Mouse (Mus musculus): Measurements from ENCODE around the gene Shroom3.

DNA sequence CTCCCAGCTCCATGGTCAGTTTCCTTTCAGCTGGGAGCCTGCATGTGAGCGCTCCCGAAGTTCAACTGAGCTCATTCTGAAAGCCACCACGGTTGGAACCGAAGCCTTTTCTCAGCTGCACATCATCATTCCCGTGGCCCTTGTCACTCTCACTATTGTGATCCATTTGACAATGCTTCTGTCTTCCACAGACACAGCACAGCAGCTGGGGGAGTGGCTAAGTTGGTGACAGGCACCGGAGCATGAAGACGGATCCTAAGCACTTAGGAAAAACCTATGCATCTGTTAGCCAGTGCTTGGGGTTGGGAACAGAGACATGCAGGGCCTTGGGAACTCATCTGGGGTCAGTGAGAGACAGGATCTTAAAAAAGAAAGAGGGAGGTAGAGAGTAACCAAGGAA, 121.1 kb downstream of the Shroom3 start:
- TF ChIP-seq POLR2A (IDR thresholded peaks at IDR 0.05; ENCODE audit: borderline replicate concordance, control insufficient read depth, low read depth, low read length) (no peak), CTCF (IDR thresholded peaks at IDR 0.05; ENCODE audit: control insufficient read depth, insufficient read depth, low read length) (no peak)

Data from bone marrow, adult 2 months (tissue).